Mouse (Mus musculus): ENCODE data around the gene Olfr506.
"Not testable (repeated sequence)": the region's sequence is repeated elsewhere in the genome, so short reads cannot be mapped to it uniquely, and the experiment has no call there.

Olfr506 gene

GRCm38 (mm10) chr7:108610487-108610886 lies at the start of gene Olfr506:
Gene Olfr506, plus strand, starts transcription at chr7:108610787.
- no peak for DNase-seq (ENCODE audit: low read depth, low spot score)

- DNase-seq (ENCODE audit: low read depth, low spot score), result no peak
Measured at GRCm38 (mm10) chr7:108565693-108566092, 44.9 kb upstream of the Olfr506 start, which contains the start of gene Olfr504. Gene Olfr504, minus strand, starts transcription at chr7:108565793.

DNA sequence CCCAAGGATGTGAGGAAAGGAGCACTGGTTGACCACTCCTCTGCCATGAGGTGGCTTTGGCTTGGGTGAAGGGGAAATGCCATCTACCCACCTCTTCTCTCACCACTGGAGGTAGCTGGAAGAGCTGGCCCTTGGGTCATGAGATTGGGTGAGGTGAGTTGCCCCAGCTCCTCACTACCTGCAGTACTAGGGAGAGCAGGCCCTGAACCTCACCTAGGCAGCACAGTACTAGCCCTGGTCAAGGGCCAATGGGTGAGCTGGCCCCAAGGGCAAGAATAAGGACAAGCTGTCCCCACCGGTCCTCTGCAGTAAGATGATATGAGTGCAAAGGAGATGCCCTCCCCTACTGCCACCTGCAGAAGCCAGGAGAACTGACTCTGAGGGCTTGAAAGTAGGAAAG lies 20.8 kb upstream of the Olfr506 start:
- no peak for DNase-seq (ENCODE audit: low read depth, low spot score)

- not testable (repeated sequence) for DNase-seq (ENCODE audit: low read depth, low spot score)
Measured at GRCm38 (mm10) chr7:108601916-108602315, 8.7 kb upstream of the Olfr506 start.

- DNase-seq (ENCODE audit: low read depth, low spot score), result no peak
Measured at GRCm38 (mm10) chr7:108614110-108614509, 3.5 kb downstream of the Olfr506 start.

DNA sequence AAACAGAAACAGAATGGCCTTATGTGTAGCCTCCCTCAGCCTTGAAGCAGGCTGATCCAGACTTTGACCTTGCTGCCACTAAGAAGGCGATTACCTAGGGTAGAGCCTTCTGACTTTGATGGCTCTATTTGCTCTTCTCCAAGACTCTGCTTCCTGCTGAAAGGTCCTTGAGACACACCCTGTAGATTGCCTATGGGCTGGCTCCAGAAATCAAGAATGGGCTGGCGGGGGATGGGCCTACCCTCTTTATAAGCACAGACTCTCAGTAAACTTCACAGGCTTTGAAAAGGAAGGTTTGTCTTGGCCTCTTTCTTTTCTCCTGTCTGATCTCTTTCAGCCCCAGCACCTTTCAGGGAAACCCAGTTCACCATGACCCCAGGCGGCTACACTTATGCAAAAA lies 6.2 kb downstream of the Olfr506 start:
- DNase-seq (ENCODE audit: low read depth, low spot score), result not testable (repeated sequence)

DNA sequence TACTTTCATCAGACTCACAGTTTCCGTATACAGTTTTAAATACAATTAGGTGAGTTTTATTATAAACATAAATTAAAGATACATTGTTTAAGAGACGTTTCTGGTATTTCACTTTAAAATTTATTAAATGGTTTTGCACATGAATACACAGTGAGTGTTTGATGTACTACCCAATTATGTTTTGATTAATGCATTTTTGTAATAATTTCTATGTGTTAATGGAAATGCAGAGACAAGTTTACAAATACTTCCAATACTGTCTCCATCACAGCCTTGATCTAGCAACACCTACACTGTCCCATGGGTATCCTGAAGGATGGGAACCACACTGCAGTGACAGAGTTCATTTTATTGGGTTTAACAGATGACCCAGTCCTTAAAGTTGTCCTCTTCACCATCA lies 10.9 kb downstream of the Olfr506 start, which contains the start of gene Olfr507:
Gene Olfr507, plus strand, starts transcription at position 301 of the 400 bp plus-strand sequence.
- DNase-seq (ENCODE audit: low read depth, low spot score), result no peak

GRCm38 (mm10) chr7:108629694-108630093 lies 19.1 kb downstream of the Olfr506 start, which contains the start of gene Olfr508:
Gene Olfr508, plus strand, starts transcription at chr7:108629994.
- no peak for DNase-seq (ENCODE audit: low read depth, low spot score)

GRCm38 (mm10) chr7:108651806-108652205 lies 41.2 kb downstream of the Olfr506 start, which contains the start of gene Olfr509:
Gene Olfr509, minus strand, starts transcription at chr7:108651906.
- DNase-seq (ENCODE audit: low read depth, low spot score), result no peak

DNA sequence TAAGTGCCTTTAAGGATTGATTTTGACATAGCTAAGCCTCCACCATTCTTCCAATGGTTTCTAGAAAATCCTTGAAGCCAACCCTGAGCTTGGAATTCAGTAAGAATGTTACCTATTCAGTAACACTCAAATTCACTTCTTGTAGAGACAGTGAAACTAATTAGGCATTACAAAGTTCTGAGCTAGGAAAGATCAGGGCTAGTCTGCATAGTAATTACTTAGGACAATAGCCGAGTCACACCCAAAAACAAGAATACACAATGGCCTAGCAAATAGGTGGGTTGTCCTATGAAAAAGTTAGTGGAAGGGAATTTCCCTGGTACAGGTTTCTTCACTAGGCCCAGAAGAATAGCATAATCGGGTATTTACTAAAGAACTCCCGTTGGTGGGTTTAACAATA lies 51.8 kb downstream of the Olfr506 start:
- DNase-seq (ENCODE audit: low read depth, low spot score), result no peak
